Mouse (Mus musculus) C2C12 (cell line): ENCODE results near the gene Kynu. TPM values are rescaled to one million over a fixed set of nuclear protein-coding genes. Genes with fewer than 3 reads are reported as not detected.

Experiments used
- H3K27me3 ChIP-seq: one replicate; pipeline ENCODE4 v1.6.1; 2011; ENCODE audit not compliant: control insufficient read depth, insufficient read depth, insufficient read length
- H3K36me3 ChIP-seq: one replicate; pipeline ENCODE4 v1.6.1; 2011; ENCODE audit not compliant: control insufficient read depth, insufficient read depth
- H3K4me3 ChIP-seq: one replicate; pipeline ENCODE4 v1.5.1; 2011; ENCODE audit warnings: mild to moderate bottlenecking, control low read depth; ENCODE audit not compliant: poor library complexity, insufficient read depth, severe bottlenecking
- H3K79me2 ChIP-seq: one replicate; pipeline ENCODE4 v1.6.1; 2011; ENCODE audit not compliant: control insufficient read depth, insufficient read depth
- H3K79me3 ChIP-seq: one replicate; pipeline ENCODE4 v1.6.1; 2011; ENCODE audit warnings: low read depth, control low read depth
- H3ac ChIP-seq: one replicate; pipeline ENCODE3; 2011; ENCODE audit warnings: low read depth; ENCODE audit not compliant: control insufficient read depth, insufficient read length
- CEBPB ChIP-seq: IDR thresholded peaks from one replicate; pipeline ENCODE4 v1.6.1; 2011; ENCODE audit warnings: low read depth, mild to moderate bottlenecking, control low read depth, moderate library complexity
- CTCF ChIP-seq: IDR thresholded peaks from one replicate; pipeline ENCODE4 v1.5.1; 2011; ENCODE audit not compliant: control insufficient read depth, insufficient read depth, insufficient read length
- FOSL1 ChIP-seq: IDR thresholded peaks from one replicate; pipeline ENCODE4 v1.8.0; 2011; ENCODE audit warnings: mild to moderate bottlenecking, low read length; ENCODE audit not compliant: poor library complexity, insufficient read depth, severe bottlenecking
- MAX ChIP-seq: IDR thresholded peaks from one replicate; pipeline ENCODE4 v1.6.1; 2011; ENCODE audit warnings: mild to moderate bottlenecking, control low read depth
- MYOD1 ChIP-seq: IDR thresholded peaks from one replicate; pipeline ENCODE4 v1.6.1; 2011; ENCODE audit warnings: low read depth; ENCODE audit not compliant: control insufficient read depth, insufficient read length
- MYOG ChIP-seq: IDR thresholded peaks from one replicate; pipeline ENCODE4 v1.6.1; 2011; ENCODE audit not compliant: control insufficient read depth, insufficient read length; ENCODE audit errors: extremely low read depth
- USF1 ChIP-seq: IDR thresholded peaks from one replicate; pipeline ENCODE4 v1.6.1; 2011; ENCODE audit warnings: low read depth, mild to moderate bottlenecking, control low read depth, moderate library complexity
- polyA plus RNA-seq: library from polyadenylated mRNA; unstranded; fragments of >200 nt; fragmentation: generic; extraction: Trizol; gene quantifications from one replicate; pipeline ENCODE4 v1.2.1, GENCODE M21; 2012; ENCODE audit warnings: missing spikeins

Gene Kynu
- polyA plus RNA-seq, 1 experiment = not detected

DNA sequence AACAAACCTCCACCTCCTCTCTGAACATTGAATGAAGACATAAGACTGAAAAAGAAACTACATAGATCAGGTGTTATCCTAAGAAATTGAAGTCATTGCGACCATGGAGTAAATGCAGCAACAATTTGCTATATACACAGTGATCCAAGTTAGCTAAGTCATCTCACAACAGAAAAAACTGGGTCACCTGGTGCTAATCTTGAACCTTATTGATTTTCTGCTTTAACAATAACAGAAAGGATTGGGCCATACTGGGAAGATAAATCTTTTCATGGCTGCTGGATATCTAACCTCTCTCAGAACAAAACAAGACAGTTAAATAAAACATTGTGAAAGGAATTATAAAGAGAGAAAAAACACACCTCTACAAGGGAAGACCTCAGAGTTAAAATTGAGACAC lies 8.7 kb upstream of the Kynu start:
- Histone ChIP-seq H3K36me3 (no peaks in the 10 kb centered on the region), H3K79me2 (no peaks in the 10 kb centered on the region), H3ac (no peak overlapping the region), H3K4me3 (no peak overlapping the region), H3K79me3 (no peaks in the 10 kb centered on the region), H3K27me3 (no peaks in the 10 kb centered on the region)
- no peak for TF ChIP-seq MYOG
- no peak for TF ChIP-seq CTCF

DNA sequence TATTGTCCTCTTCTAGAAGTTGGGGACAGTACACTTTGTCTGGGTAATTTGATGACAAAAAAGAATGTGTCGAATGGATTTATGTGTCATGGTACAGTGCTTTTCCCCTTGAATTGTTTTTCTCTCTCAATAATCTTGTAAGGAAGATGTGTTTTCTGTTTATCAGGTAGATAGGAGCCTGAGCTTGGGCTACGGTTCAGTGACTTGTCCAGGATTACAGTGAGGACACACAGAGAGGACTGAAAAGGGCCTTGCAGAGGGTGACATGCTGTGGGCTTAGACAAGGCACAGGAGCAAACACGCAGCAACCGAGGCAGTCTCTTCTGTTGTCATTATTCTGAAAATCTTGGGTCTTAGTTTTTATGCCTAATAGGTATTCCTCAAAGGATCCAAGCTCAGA lies 913 bp upstream of the Kynu start:
- no peaks in the 10 kb centered on the region for H3K79me3 ChIP-seq
- no peaks in the 10 kb centered on the region for H3K79me2 ChIP-seq
- no peak overlapping the region for H3ac ChIP-seq
- no peak overlapping the region for H3K4me3 ChIP-seq
- TF ChIP-seq MYOG = no peak
- TF ChIP-seq USF1 = no peak
- TF ChIP-seq CTCF = no peak
- no peak for TF ChIP-seq MYOD1
- no peak for TF ChIP-seq FOSL1
- TF ChIP-seq CEBPB = no peak
- TF ChIP-seq MAX = no peak
- H3K36me3 ChIP-seq = no peaks in the 10 kb centered on the region
- no peaks in the 10 kb centered on the region for H3K27me3 ChIP-seq

GRCm38 (mm10) chr2:43555889-43556285 lies 758 bp downstream of the Kynu start:
- TF ChIP-seq MYOD1 = no peak
- TF ChIP-seq USF1 = no peak
- TF ChIP-seq FOSL1 = no peak
- no peak for TF ChIP-seq MAX
- no peak for TF ChIP-seq CTCF
- TF ChIP-seq CEBPB = no peak
- TF ChIP-seq MYOG = no peak
- H3K79me2 ChIP-seq = no peaks in the 10 kb centered on the region
- H3K4me3 ChIP-seq = no peak overlapping the region
- no peak overlapping the region for H3ac ChIP-seq
- H3K36me3 ChIP-seq = no peaks in the 10 kb centered on the region
- H3K27me3 ChIP-seq = no peaks in the 10 kb centered on the region
- no peaks in the 10 kb centered on the region for H3K79me3 ChIP-seq

DNA sequence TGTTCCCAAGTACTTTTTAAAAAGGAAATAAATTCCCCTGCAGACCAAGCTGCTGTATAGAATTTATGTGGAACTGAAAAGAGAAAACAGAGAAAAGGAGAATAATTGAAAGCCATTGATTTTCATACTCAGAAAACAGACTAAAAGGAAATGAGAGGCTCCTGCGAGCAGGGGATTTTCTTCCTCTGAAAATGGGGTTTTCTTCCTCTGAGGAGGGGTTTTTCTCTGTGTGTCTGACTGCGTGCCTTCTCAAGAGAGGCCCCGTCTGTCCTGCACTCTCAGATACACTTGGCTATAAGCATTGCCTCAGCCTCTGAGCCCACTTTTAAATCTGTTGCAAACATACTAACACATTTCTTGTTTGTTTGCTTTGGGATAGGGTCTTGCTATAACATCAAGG lies 1.9 kb downstream of the Kynu start:
- H3K4me3 ChIP-seq = no peak overlapping the region
- H3ac ChIP-seq = no peak overlapping the region
- no peaks in the 10 kb centered on the region for H3K79me3 ChIP-seq
- H3K79me2 ChIP-seq = no peaks in the 10 kb centered on the region
- TF ChIP-seq CTCF = no peak
- no peak for TF ChIP-seq CEBPB
- TF ChIP-seq MYOD1 = no peak
- no peak for TF ChIP-seq USF1
- TF ChIP-seq FOSL1 = no peak
- no peak for TF ChIP-seq MYOG
- no peak for TF ChIP-seq MAX
- no peaks in the 10 kb centered on the region for H3K27me3 ChIP-seq
- no peaks in the 10 kb centered on the region for H3K36me3 ChIP-seq

DNA sequence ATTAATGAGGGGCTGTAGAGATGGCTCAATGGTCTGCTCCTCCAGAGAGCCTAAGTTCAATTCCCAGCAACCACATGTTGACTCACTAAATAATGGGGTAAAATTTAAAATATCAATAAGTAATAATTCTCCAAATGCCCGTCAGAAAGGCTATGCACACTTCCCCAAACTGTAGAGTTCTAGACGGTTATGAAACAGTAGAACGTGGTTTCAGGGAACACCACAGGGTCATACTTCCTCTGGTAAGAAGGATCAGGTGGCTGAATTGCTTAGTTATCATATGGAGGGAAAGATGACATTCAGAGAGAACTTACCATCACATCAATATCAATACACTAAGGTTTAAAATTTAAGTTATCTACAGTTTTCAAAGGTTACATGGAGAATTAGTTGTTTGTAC lies 6.1 kb downstream of the Kynu start:
- Histone ChIP-seq H3K79me2 (no peaks in the 10 kb centered on the region), H3ac (no peak overlapping the region), H3K79me3 (no peaks in the 10 kb centered on the region), H3K4me3 (no peak overlapping the region), H3K27me3 (no peaks in the 10 kb centered on the region), H3K36me3 (no peaks in the 10 kb centered on the region)
- TF ChIP-seq MAX = no peak
- TF ChIP-seq CEBPB = no peak
- no peak for TF ChIP-seq USF1
- no peak for TF ChIP-seq MYOG
- TF ChIP-seq CTCF = no peak
- no peak for TF ChIP-seq FOSL1
- TF ChIP-seq MYOD1 = no peak

DNA sequence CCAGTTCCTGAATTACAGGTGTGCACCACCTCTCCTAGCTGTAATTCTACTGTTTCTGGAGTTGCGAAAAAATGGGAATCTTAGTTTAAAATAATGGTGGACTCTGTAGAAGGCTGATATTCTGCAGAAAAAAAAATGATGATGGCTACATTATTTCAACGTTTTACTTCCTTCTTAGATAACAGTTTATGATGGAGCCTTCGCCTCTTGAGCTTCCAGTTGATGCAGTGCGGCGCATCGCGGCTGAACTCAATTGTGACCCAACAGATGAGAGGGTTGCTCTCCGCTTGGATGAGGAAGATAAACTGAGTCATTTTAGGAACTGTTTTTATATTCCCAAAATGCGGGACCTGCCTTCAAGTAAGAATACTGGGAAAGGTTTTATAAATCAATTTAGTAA lies 7.7 kb downstream of the Kynu start:
- Histone ChIP-seq H3K79me3 (no peaks in the 10 kb centered on the region), H3K27me3 (no peaks in the 10 kb centered on the region), H3K4me3 (no peak overlapping the region), H3K79me2 (no peaks in the 10 kb centered on the region), H3ac (no peak overlapping the region), H3K36me3 (no peaks in the 10 kb centered on the region)
- TF ChIP-seq CEBPB (no peak), CTCF (no peak), USF1 (no peak), FOSL1 (no peak), MAX (no peak), MYOG (no peak), MYOD1 (no peak)
